Mouse (Mus musculus) bone marrow, adult 2 months (tissue): Measurements from ENCODE around the gene H2-M10.5. TPM values are rescaled to one million over a fixed set of nuclear protein-coding genes. Genes with fewer than 3 reads are reported as not detected.
"Not testable (repeated sequence)": the region's sequence is repeated elsewhere in the genome, so short reads cannot be mapped to it uniquely, and the experiment has no call there.

ENCODE experiments used
- H3K27ac ChIP-seq: fragments of 200-500 bp; 2 replicates; pipeline ENCODE4 v1.5.1; 2012; ENCODE audit warnings: low read depth, mild to moderate bottlenecking, control low read depth, inconsistent platforms, low read length; ENCODE audit not compliant: control insufficient read depth, poor library complexity, insufficient read depth
- H3K4me1 ChIP-seq: fragments of 200-500 bp; 2 replicates; pipeline ENCODE4 v1.6.1; 2011; ENCODE audit warnings: low read length; ENCODE audit not compliant: control insufficient read depth, insufficient read depth
- H3K4me3 ChIP-seq: fragments of 200-500 bp; replicated peaks from 2 replicates; pipeline ENCODE3; 2011; ENCODE audit warnings: mild to moderate bottlenecking, low read depth, low read length, control low read depth; ENCODE audit not compliant: control insufficient read depth
- CTCF ChIP-seq: fragments of 200-500 bp; IDR thresholded peaks from 2 replicates; pipeline ENCODE4 v1.5.1; 2011; ENCODE audit warnings: low read length, control low read depth; ENCODE audit not compliant: control insufficient read depth, insufficient read depth
- POLR2A ChIP-seq: fragments of 200-500 bp; IDR thresholded peaks from 2 replicates; pipeline ENCODE4 v1.6.1; 2011; ENCODE audit warnings: low read depth, mild to moderate bottlenecking, control low read depth, low read length, borderline replicate concordance; ENCODE audit not compliant: control insufficient read depth
- WGBS: fragments of 180-500 bp; shearing (Covaris S2); methylation state at CpG from one replicate; pipeline ENCODE4 v1.1.7; 2018; 5-methylcytosine and 5-hydroxymethylcytosine counted together
- polyA plus RNA-seq: library from polyadenylated mRNA; stranded (reverse); fragments of >200 nt; gene quantifications from 2 replicates; pipeline ENCODE4 v1.2.4, GENCODE M21; 2011; ENCODE audit warnings: low replicate concordance; ENCODE audit not compliant: missing spikeins, insufficient read depth, insufficient read length

Gene H2-M10.5
- not detected in 2 replicates for polyA plus RNA-seq

DNA sequence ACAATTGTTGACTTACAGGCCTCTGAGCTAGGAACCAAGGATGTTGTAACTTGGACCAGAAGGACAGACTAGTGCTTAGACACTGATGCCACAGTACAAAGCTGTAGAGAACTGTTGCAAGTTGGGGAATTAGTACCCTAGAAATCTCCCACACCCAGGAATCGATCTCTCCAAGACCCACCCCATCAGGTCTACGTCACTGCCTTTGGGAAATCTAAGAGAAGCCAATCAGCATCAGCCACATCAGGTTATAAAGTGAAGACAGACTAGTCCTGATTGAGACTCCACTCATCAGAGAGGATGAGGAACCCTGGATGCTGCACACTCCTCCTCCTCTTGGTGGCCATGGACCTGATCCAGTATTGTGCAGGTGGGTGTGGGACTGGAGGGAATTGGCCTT is at the start of gene H2-M10.5:
TSS of gene H2-M10.5 (plus strand) at position 301 of the 400 bp plus-strand sequence.
- not testable (repeated sequence) for H3K4me1 ChIP-seq, H3K27ac ChIP-seq, H3K4me3 ChIP-seq
- WGBS, result 82% methylated on average over 2 of the region's 2 CpGs

DNA sequence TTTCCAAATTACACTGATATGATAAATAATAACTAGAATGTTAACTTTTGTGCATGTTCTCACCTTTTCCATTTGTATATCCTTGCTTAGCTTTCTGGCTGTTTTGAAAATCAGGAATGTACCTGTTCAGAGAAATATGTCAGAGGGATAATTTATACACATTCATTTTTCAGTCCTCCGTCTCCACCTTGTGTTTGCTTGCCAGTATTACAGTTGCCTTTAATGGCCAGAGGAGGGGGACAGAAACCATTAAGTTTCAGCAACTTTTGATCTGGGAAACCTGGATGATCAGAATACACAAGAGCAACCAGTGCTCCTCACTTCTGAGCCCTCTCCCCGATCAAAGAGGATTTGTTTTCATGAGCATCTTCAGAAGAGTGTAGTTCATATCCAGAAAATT is 46.7 kb upstream of the H2-M10.5 start:
- TF ChIP-seq CTCF (no peak), POLR2A (no peak)
- 19% methylated on average over 2 of the region's 2 CpGs for WGBS
- Histone ChIP-seq H3K4me1 (no peaks in the 10 kb centered on the region), H3K27ac (no peak overlapping the region), H3K4me3 (no peak overlapping the region)

DNA sequence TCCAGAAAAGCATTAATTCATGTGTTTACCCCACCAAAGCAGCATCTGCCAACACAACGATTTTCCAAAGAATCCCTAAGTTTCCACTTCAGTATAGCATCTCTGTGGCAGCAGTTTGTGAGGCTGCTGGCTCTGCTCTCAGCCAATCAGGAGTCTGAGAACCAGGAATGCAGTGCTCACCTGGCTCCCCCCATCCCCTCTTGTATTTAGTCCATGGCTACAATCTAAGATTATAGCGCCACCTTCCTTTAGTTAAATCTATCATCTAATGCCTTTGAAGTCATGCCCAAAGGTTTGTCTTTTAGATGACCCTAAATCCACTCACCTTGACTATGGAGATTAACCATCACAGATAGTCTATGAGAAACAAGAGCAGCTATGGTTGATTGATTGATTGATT is 8.9 kb upstream of the H2-M10.5 start:
- 45% methylated on average over 2 of the region's 2 CpGs for WGBS
- H3K4me1 ChIP-seq, result no peaks in the 10 kb centered on the region; the same call in 1 of the 2 replicates
- H3K4me3 ChIP-seq, result no peak overlapping the region
- TF ChIP-seq CTCF (no peak), POLR2A (no peak)
- no peak overlapping the region for H3K27ac ChIP-seq

DNA sequence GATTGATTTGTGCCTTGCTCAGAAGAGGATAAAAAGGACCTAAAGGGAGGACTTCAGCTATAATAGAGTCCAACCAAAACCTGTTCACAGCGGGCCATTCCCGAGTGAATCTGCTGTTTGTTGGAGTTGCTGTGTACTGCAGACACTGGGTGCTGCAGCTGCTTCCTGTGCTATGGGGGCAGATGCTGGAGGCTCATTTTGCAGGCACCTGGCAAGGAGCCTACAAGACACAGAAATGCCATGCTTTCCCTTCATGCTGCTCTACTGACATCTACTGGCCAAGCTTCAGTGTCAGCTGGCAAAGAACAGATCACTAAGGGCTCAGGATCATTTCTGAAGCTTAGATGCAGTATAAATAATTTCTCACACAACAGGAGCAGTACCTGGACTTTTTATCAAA is 8.5 kb upstream of the H2-M10.5 start:
- 0 out of 2 replicates have a peak, but pooled peaks have one; percentile 12 for TF ChIP-seq CTCF

DNA sequence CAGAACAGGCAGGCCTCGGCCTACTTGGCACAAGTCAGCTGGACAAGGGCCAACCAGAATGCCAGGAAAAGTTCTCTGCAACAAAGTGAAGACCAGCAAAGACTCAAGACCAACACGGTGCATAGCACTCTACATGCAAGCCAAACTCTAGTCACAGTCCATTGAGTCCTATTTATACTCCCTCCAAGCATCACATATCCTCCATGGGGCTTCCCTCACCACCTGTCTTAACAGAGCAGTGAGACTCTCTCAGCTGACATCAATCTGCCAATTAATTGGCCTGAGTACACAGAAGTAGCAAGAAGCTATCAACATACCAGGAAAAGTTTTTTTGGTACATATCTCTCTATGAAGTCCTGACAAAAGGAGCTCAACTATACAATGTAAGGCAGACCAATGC is 7.3 kb upstream of the H2-M10.5 start:
- H3K4me3 ChIP-seq, H3K27ac ChIP-seq, H3K4me1 ChIP-seq: not testable (repeated sequence)
- WGBS, result 68% methylated on average over 2 of the region's 2 CpGs

More for the DNA sequence above, 8.5 kb upstream of the H2-M10.5 start:
- not testable (repeated sequence) for H3K27ac ChIP-seq, H3K4me1 ChIP-seq, H3K4me3 ChIP-seq
- WGBS, result 9% methylated on average over 2 of the region's 2 CpGs

DNA sequence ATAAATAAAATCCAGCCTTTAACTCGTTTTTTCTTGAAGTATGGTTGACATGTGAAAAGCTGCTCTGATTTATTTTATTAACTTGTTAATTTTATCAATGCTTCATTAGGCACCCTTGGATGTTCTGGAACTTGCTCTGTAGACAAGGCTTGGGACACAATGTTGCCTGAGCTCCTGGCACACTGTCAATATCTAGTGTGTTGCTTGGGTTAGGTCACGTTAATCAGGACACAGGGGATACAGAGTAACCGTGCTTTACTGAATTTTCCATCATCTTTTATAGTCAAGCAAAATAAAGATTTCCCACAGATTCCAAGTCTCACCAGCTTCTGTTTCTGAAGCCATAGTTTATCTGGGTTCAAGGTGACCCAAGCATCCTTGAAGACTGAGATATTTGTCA is 8.8 kb downstream of the H2-M10.5 start:
- no peaks in the 10 kb centered on the region for H3K4me1 ChIP-seq
- H3K27ac ChIP-seq, result no peak overlapping the region
- 50% methylated on average over 3 of the region's 3 CpGs for WGBS
- no peak for TF ChIP-seq POLR2A
- no peak for TF ChIP-seq CTCF
- no peak overlapping the region for H3K4me3 ChIP-seq

DNA sequence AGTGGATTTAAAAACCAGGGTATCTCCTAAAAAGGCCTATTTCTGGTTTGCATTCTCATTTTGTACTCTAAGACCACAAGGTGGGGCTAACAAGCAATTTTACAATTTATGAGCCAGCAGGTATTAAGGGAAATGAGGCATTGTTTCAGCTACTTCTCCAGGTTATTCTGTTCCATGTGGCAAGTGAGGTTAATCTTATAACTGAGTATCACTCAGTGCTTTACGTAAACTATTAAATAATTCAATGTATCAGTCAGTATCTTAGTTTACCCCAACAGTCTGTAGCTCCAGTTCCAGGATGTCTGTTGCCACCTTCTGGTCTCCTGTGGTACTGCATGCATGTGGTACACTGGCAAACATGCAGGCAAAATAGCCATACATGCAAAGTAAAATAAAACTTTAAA is 13.8 kb downstream of the H2-M10.5 start:
- WGBS, result 39% methylated on average over 1 of the region's 1 CpGs
- peak; percentile 33; the same call in 1 of the 2 replicates for TF ChIP-seq CTCF

DNA sequence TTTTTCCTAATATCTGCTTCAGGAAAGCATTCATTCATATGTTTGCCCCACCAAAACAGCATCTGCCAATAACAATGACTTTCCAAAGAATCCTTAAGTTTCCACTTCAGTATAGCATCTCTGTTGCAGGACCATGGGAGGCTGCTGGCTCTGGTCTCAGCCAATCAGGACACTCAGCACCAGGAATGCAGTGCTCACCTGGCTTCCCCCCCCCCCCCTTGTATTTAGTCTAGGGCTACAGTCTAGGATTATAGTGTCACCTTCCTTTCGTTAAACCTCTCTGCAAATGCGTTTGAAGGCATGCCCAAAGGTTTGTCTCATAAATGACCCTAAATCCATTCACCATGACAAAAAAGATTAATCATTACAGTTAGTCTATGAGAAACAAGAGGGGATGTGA is 15.6 kb downstream of the H2-M10.5 start:
- Histone ChIP-seq H3K4me3 (no peak overlapping the region), H3K4me1 (no peaks in the 10 kb centered on the region), H3K27ac (no peak overlapping the region)
- WGBS, result 86% methylated on average over 2 of the region's 2 CpGs
- no peak for TF ChIP-seq CTCF
- TF ChIP-seq POLR2A, result no peak

More for the DNA sequence above, 13.8 kb downstream of the H2-M10.5 start:
- not testable (repeated sequence) for H3K4me1 ChIP-seq, H3K27ac ChIP-seq, H3K4me3 ChIP-seq

DNA sequence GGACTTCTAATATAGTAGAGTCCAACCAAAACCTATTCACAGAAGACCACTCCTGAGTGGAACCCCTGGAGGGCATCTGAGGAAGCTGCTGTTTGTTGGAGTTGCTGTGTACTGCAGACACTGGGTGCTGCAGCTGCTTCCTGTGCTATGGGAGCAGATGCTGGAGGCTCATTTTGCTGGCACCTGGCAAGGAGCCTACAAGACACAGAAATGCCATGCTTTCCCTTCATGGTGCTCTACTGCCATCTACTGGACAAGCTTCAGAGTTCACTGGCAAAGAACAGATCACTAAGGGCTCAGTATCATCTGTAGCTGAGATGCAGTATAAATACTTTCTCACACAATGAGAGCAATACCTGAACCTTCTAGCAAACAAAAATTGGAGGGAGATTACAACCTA is 16.1 kb downstream of the H2-M10.5 start:
- not testable (repeated sequence) for H3K4me1 ChIP-seq, H3K27ac ChIP-seq
- TF ChIP-seq CTCF, result peak; percentile 51; the same call in 1 of the 2 replicates

DNA sequence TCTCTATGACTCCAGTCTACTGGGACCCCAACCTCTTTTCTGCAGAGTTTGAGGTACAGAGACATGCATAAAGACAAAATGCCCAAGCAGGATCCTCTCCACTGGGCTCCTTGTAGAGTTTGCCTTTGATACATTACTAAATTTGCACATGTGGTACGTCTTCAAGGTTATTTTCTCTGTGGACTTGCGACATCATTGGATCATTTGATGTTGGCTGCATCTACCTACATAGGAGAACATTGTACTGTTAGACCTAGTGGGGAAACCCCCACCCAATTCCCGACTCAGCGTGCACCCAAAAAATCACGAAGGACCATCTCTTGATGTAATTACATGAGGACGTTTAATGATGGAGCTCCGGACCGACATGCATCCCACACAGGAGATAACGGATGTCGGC is 26.8 kb downstream of the H2-M10.5 start:
- H3K4me1 ChIP-seq, result no peaks in the 10 kb centered on the region
- H3K4me3 ChIP-seq, result no peak overlapping the region
- TF ChIP-seq CTCF (no peak), POLR2A (no peak)
- WGBS, result 82% methylated on average over 10 of the region's 10 CpGs
- no peak overlapping the region for H3K27ac ChIP-seq

More for the DNA sequence above, 16.1 kb downstream of the H2-M10.5 start:
- not testable (repeated sequence) for H3K4me3 ChIP-seq

DNA sequence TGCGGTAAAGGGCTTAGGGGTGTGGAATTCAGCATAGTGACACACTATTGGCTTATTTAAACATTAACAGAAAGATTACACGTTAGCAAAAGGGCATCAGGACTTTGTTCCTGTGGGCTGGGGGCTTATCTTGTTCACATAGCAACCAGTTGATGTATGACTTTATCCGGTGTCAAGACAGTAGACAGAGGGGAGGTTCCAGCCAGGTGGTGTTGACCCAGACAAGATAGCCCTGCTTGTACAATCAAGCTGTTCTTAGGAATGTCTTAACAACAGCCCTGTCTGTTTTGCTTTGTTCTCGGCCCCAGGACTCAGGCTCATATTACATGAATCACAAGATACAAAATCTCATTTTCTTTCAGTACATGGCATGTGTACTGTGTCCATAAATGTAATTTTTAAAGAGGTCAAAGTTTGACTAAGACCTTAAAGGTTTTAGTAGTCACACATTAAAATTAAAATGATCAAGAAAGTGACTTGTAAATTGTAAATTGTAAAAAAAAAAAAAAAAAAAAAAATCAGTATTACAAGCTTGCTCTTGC is 27.3 kb downstream of the H2-M10.5 start:
- not testable (repeated sequence) for H3K27ac ChIP-seq, H3K4me3 ChIP-seq, H3K4me1 ChIP-seq
- 69% methylated on average over 4 of the region's 4 CpGs for WGBS
